Mouse (Mus musculus) brain, embryonic 14.5 days (tissue): Measurements from ENCODE around the gene Ermard.

Experiments
- CTCF ChIP-seq: fragments of 200-500 bp; IDR thresholded peaks from 2 replicates; pipeline ENCODE4 v1.5.1; 2012; ENCODE audit warnings: inconsistent platforms, mild to moderate bottlenecking, moderate library complexity, borderline replicate concordance; ENCODE audit not compliant: insufficient read depth, insufficient read length; ENCODE audit errors: extremely low read depth
- POLR2A ChIP-seq: fragments of 200-500 bp; IDR thresholded peaks from 2 replicates; pipeline ENCODE4 v1.6.1; 2012; ENCODE audit warnings: mild to moderate bottlenecking, inconsistent platforms, borderline replicate concordance; ENCODE audit not compliant: poor library complexity, insufficient read depth, insufficient read length, severe bottlenecking; ENCODE audit errors: extremely low read depth

DNA sequence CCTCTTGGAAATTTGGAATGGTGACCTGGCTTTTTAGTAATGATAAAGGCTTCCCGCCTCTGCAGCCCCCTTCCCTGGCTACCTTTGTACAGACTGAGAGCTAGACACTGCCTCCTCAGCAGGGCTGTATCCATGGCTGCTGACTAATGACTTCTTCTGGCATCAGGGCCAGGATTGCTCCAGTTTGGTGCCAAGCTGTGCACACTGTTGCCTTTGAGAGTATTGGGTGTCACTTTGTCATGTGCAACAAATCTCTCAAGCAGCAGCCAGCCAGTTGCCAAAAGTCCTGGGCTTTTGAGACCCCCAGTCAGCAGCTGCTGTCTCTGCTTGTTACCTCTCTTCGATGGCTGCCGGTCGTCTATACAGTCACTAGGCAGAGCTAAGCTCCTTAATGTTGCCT lies 60.3 kb downstream of the Ermard start:
- no peak for TF ChIP-seq POLR2A
- no peak for TF ChIP-seq CTCF
